In the genomic region with DNA sequence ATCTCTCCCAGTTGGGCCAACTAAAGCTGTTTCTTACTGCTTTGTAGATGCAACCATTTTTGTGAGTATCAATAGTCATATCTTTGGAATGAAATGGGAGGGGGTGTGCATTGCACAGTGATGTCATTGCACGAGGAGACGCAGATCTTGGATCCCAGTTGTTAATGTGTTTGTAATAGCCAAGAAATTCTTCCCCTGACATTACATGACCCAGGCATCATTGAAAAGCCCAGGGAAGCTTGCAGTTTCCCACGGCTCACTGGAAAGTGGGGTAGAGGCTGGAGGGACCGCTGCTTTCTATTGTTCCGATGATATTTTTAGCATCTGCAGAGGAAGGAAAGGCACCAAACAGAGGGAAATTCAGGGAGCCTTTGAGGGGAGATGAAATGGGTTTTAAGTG, we compare ENCODE assay signal across 9 mouse cellular contexts. TPM values are rescaled to one million over a fixed set of nuclear protein-coding genes. Genes with fewer than 3 reads are reported as not detected.
DNase-seq lines count a peak whose midpoint lies in the region; ATAC-seq and TF ChIP-seq lines count a peak whose summit lies in the region.
"Had no signal": no experiment of that assay in that cellular context is flagged by ENCODE, and none has a peak within 500 bp of the region (broad histone marks: within the 10 kb centered on the region; RNA-seq: fewer than 3 reads in every experiment).

No protein-coding gene starts in this region.

- TF ChIP-seq CTCF in brain, embryonic 14.5 days (IDR thresholded peaks at IDR 0.05; ENCODE audit: borderline replicate concordance, extremely low read depth, insufficient read depth, insufficient read length), result no peak
- no peak for TF ChIP-seq CTCF in forebrain, postnatal 0 days (IDR thresholded peaks at IDR 0.05; ENCODE audit: low read depth)

- TF ChIP-seq POLR2A in brain, embryonic 14.5 days (IDR thresholded peaks at IDR 0.05; ENCODE audit: borderline replicate concordance, extremely low read depth, insufficient read depth, insufficient read length, poor library complexity, severe bottlenecking), result no peak

- H3K9me3 ChIP-seq in kidney, embryonic 15.5 days (replicated peaks), result no peaks in the 10 kb centered on the region
- no peaks in the 10 kb centered on the region for H3K9me3 ChIP-seq in forebrain, postnatal 0 days (ENCODE audit: low read length)
- no peaks in the 10 kb centered on the region for H3K9me3 ChIP-seq in limb, embryonic 15.5 days
- H3K9me3 ChIP-seq: embryonic facial prominence, embryonic 12.5 days had no signal

- H3K27me3 ChIP-seq in kidney, embryonic 15.5 days, result no peaks in the 10 kb centered on the region
- H3K27me3 ChIP-seq in forebrain, postnatal 0 days (ENCODE audit: insufficient read depth, low read length), result no peaks in the 10 kb centered on the region
- H3K27me3 ChIP-seq in limb, embryonic 15.5 days, result no peaks in the 10 kb centered on the region
- H3K27me3 ChIP-seq: embryonic facial prominence, embryonic 12.5 days had no signal

- peak overlapping the region; percentile 45 for H3K27ac ChIP-seq in kidney, embryonic 15.5 days
- peak overlapping the region; percentile 75 for H3K27ac ChIP-seq in forebrain, postnatal 0 days (ENCODE audit: low read depth, low read length)
- no peak overlapping the region for H3K27ac ChIP-seq in limb, embryonic 15.5 days
- H3K27ac ChIP-seq: embryonic facial prominence, embryonic 12.5 days had no signal

- H3K4me2 ChIP-seq in kidney, embryonic 15.5 days, result peak overlapping the region; percentile 32
- H3K4me2 ChIP-seq in forebrain, postnatal 0 days (ENCODE audit: low read depth), result peak overlapping the region; percentile 44
- H3K4me2 ChIP-seq in limb, embryonic 15.5 days, result 0 out of 2 replicates have a peak overlapping the region, but pooled peaks have one; percentile 10
- H3K4me2 ChIP-seq: embryonic facial prominence, embryonic 12.5 days had no signal

- no peak overlapping the region for H3K9ac ChIP-seq in kidney, embryonic 15.5 days
- H3K9ac ChIP-seq in forebrain, postnatal 0 days, result peak overlapping the region; percentile 47
- H3K9ac ChIP-seq in limb, embryonic 15.5 days, result no peak overlapping the region
- H3K9ac ChIP-seq: embryonic facial prominence, embryonic 12.5 days had no signal

- DNase-seq in kidney, adult 18-20 months, result no peak
- DNase-seq in brain, embryonic 14.5 days (ENCODE audit: low read depth), result peak; percentile 71
- no peak for DNase-seq in forebrain, postnatal 0 days
- no peak for DNase-seq in spleen, postnatal 36 days (ENCODE audit: low spot score in 2 of 2)
- no peak for DNase-seq in ovary, postnatal 36 days (ENCODE audit: low spot score)
- no peak for DNase-seq in spleen, postnatal 14 days (ENCODE audit: low spot score in 2 of 2)

- ATAC-seq in kidney, embryonic 15.5 days (replicated peaks; ENCODE audit: low FRiP score), result no peak
- peak; percentile 84 for ATAC-seq in forebrain, postnatal 0 days
- ATAC-seq in limb, embryonic 15.5 days (ENCODE audit: insufficient number of reproducible peaks, low FRiP score, low TSS enrichment, low read depth), result no peak

- no peaks in the 10 kb centered on the region for H3K36me3 ChIP-seq in kidney, embryonic 15.5 days
- no peaks in the 10 kb centered on the region for H3K36me3 ChIP-seq in forebrain, postnatal 0 days (ENCODE audit: insufficient read depth)
- H3K36me3 ChIP-seq in limb, embryonic 15.5 days, result no peaks in the 10 kb centered on the region
- H3K36me3 ChIP-seq: embryonic facial prominence, embryonic 12.5 days had no signal

- H3K4me3 ChIP-seq in kidney, embryonic 15.5 days (replicated peaks), result no peak overlapping the region
- H3K4me3 ChIP-seq in forebrain, postnatal 0 days (ENCODE audit: low read depth, low read length), result peak overlapping the region; percentile 26
- H3K4me3 ChIP-seq in limb, embryonic 15.5 days, result no peak overlapping the region
- H3K4me3 ChIP-seq: embryonic facial prominence, embryonic 12.5 days had no signal

- 68% methylated on average over 5 of the region's 5 CpGs for WGBS in kidney, embryonic 15.5 days
- WGBS in forebrain, postnatal 0 days, result 20% methylated on average over 5 of the region's 5 CpGs
- WGBS in limb, embryonic 15.5 days, result 53% methylated on average over 5 of the region's 5 CpGs

- peaks cover 24% of the 10 kb centered on the region for H3K4me1 ChIP-seq in kidney, embryonic 15.5 days
- H3K4me1 ChIP-seq in forebrain, postnatal 0 days (ENCODE audit: insufficient read depth), result peaks cover 8% of the 10 kb centered on the region; the same call in 1 of the 2 replicates
- peaks cover 17% of the 10 kb centered on the region for H3K4me1 ChIP-seq in limb, embryonic 15.5 days

RNA-seq across cellular contexts. Expression of a gene that starts 25.8 kb away (rescaled TPM):
- polyA plus RNA-seq in kidney, embryonic 15.5 days (2015; fragmentation: Nextera tagmentation; extraction: Ambion mirVana), result not detected in 2 replicates
- 0.06 TPM in 1 of 2 replicates, not detected in the other for polyA plus RNA-seq in brain, embryonic 14.5 days (2012; rRNA removed)
- 0.10 TPM in 1 of 2 replicates, not detected in the other for total RNA-seq in forebrain, postnatal 0 days (2014; rRNA removed)
- polyA plus RNA-seq in forebrain, postnatal 0 days (2015; fragmentation: Nextera tagmentation; extraction: Ambion mirVana), result not detected in 2 replicates
- polyA plus RNA-seq in limb, embryonic 15.5 days (2015; fragmentation: Nextera tagmentation; extraction: Ambion mirVana), result 0.29 and 0.51 TPM in 2 replicates
- polyA plus RNA-seq: embryonic facial prominence, embryonic 12.5 days had no signal
